Mouse (Mus musculus): ENCODE results near the gene Dazap2. TPM values are rescaled to one million over a fixed set of nuclear protein-coding genes. Genes with fewer than 3 reads are reported as not detected.

Gene Dazap2
- polyA plus RNA-seq (2014; fragmentation: Nextera tagmentation; extraction: Ambion mirVana) = 210 and 231 TPM in 2 replicates

- H3K9me3 ChIP-seq (ENCODE audit: low read depth, low read length) = no peaks in the 10 kb centered on the region
- WGBS = under 1% methylated on average over 92 of the region's 99 CpGs
- H3K27me3 ChIP-seq (ENCODE audit: insufficient read depth, low read length) = no peaks in the 10 kb centered on the region
- peak within 1 kb of the TSS; percentile 89 for H3K4me2 ChIP-seq
- H3K4me1 ChIP-seq (ENCODE audit: insufficient read depth) = peaks cover 3% of the 10 kb centered on the region; the same call in 1 of the 2 replicates
- H3K27ac ChIP-seq (ENCODE audit: low read depth) = peak within 1 kb of the TSS; percentile 97
- TF ChIP-seq CTCF (IDR thresholded peaks at IDR 0.05; ENCODE audit: low read depth) = no peak
- peak; percentile 98 for DNase-seq
- ATAC-seq (ENCODE audit: insufficient read depth) = peak; percentile 86
- H3K4me3 ChIP-seq (ENCODE audit: low read depth, low read length) = peak within 1 kb of the TSS; percentile 90
- peak within 1 kb of the TSS; percentile 92 for H3K9ac ChIP-seq
- H3K36me3 ChIP-seq (ENCODE audit: insufficient read depth) = peaks cover 29% of the 10 kb centered on the region
Observed at GRCm38 (mm10) chr15:100614996-100615824, at the start of gene Dazap2. Gene Dazap2, plus strand, starts transcription at chr15:100615349.

GRCm38 (mm10) chr15:100566531-100566930 is 48.6 kb upstream of the Dazap2 start:
- WGBS = 62% methylated on average over 2 of the region's 2 CpGs
- TF ChIP-seq CTCF (IDR thresholded peaks at IDR 0.05; ENCODE audit: low read depth) = no peak
- no peaks in the 10 kb centered on the region for H3K4me1 ChIP-seq (ENCODE audit: insufficient read depth)
- H3K4me3 ChIP-seq (ENCODE audit: low read depth, low read length) = no peak overlapping the region
- H3K9ac ChIP-seq = no peak overlapping the region
- no peak for ATAC-seq (ENCODE audit: insufficient read depth)
- H3K27me3 ChIP-seq (ENCODE audit: insufficient read depth, low read length) = no peaks in the 10 kb centered on the region
- H3K27ac ChIP-seq (ENCODE audit: low read depth) = no peak overlapping the region
- DNase-seq = no peak
- no peaks in the 10 kb centered on the region for H3K9me3 ChIP-seq (ENCODE audit: low read depth, low read length)
- H3K36me3 ChIP-seq (ENCODE audit: insufficient read depth) = no peaks in the 10 kb centered on the region
- no peak overlapping the region for H3K4me2 ChIP-seq

DNA sequence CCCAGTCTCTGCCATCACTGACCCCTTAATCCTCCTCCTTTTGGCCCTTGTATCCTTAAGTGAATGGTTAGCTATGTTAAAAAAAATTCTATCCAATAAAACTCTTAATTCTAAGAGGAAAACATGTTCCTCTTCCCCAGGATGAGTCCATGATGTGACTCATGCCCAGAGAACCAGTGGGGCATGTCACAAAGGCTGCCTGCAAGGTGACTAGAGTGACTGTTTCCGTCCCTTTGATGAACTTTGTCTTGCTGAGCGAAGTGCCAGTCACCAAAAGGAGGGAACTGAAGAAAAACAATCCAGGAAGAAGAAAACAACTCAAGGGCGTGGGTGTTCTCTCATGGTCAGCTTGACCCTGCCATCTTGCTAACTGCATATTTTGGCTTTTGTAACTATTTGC is 45.9 kb upstream of the Dazap2 start:
- no peak overlapping the region for H3K4me3 ChIP-seq (ENCODE audit: low read depth, low read length)
- no peak overlapping the region for H3K9ac ChIP-seq
- no peaks in the 10 kb centered on the region for H3K27me3 ChIP-seq (ENCODE audit: insufficient read depth, low read length)
- ATAC-seq (ENCODE audit: insufficient read depth) (no peak), DNase-seq (no peak)
- H3K9me3 ChIP-seq (ENCODE audit: low read depth, low read length) = no peaks in the 10 kb centered on the region
- no peak overlapping the region for H3K4me2 ChIP-seq
- no peak for TF ChIP-seq CTCF (IDR thresholded peaks at IDR 0.05; ENCODE audit: low read depth)
- 61% methylated on average over 3 of the region's 3 CpGs for WGBS
- no peaks in the 10 kb centered on the region for H3K36me3 ChIP-seq (ENCODE audit: insufficient read depth)
- peaks cover 9% of the 10 kb centered on the region for H3K4me1 ChIP-seq (ENCODE audit: insufficient read depth)
- H3K27ac ChIP-seq (ENCODE audit: low read depth) = no peak overlapping the region

DNA sequence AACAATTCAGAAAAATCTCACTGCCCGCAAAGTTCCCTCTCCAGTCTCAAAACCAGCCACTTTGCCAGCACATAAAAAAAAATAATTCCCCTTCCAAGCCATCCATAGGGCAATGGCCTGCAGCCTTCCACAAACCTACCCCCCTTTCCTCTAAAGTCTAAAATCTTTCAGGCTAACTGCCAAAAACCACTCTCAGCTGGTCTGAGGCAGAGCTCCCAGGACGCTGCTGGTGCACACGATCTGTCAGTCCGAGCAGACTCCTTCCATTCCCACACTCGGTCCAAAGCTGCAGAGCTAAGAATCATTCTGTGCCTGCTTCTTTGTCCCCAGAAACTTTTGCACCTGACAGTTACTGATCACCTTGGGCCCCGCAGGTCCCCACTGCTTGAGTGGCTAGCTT is 41.2 kb upstream of the Dazap2 start:
- H3K9ac ChIP-seq = peak overlapping the region; percentile 26; the same call in 1 of the 2 replicates
- peak; percentile 75 for ATAC-seq (ENCODE audit: insufficient read depth)

DNA sequence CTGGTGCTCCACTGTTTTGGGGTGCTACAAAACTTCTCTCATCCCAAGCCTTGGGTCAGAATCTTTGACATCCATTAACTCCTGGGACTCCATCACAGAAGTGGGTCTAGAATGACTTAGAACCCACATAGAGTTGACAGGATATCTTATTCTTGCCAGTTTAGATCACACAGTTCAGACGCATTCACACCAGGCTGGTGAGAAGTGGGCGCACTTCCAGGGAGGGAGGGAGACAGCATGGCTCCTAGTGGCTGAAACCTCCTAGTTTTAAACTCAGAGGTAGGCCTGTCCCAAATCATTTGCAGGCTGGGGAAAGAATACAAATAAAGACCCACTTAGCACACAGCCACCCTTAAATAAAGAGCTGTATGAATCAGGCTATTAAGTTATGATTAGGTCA is 40.8 kb upstream of the Dazap2 start:
- Histone ChIP-seq H3K4me1 (ENCODE audit: insufficient read depth) (peaks cover 14% of the 10 kb centered on the region), H3K9ac (peak overlapping the region; percentile 26; the same call in 1 of the 2 replicates), H3K9me3 (ENCODE audit: low read depth, low read length) (no peaks in the 10 kb centered on the region), H3K4me3 (ENCODE audit: low read depth, low read length) (no peak overlapping the region), H3K27ac (ENCODE audit: low read depth) (peak overlapping the region; percentile 58; the same call in 1 of the 2 replicates), H3K4me2 (no peak overlapping the region), H3K36me3 (ENCODE audit: insufficient read depth) (no peaks in the 10 kb centered on the region), H3K27me3 (ENCODE audit: insufficient read depth, low read length) (no peaks in the 10 kb centered on the region)
- TF ChIP-seq CTCF (IDR thresholded peaks at IDR 0.05; ENCODE audit: low read depth) = no peak
- DNase-seq (peak; percentile 41), ATAC-seq (ENCODE audit: insufficient read depth) (peak; percentile 35; the same call in 1 of the 2 replicates)
- WGBS = 58% methylated on average over 2 of the region's 2 CpGs

More for the DNA sequence above, 41.2 kb upstream of the Dazap2 start:
- DNase-seq = peak; percentile 87
- Histone ChIP-seq H3K4me3 (ENCODE audit: low read depth, low read length) (no peak overlapping the region), H3K36me3 (ENCODE audit: insufficient read depth) (no peaks in the 10 kb centered on the region), H3K27me3 (ENCODE audit: insufficient read depth, low read length) (no peaks in the 10 kb centered on the region), H3K4me1 (ENCODE audit: insufficient read depth) (peaks cover 14% of the 10 kb centered on the region), H3K4me2 (no peak overlapping the region), H3K27ac (ENCODE audit: low read depth) (peak overlapping the region; percentile 65), H3K9me3 (ENCODE audit: low read depth, low read length) (no peaks in the 10 kb centered on the region)
- 15% methylated on average over 6 of the region's 6 CpGs for WGBS
- TF ChIP-seq CTCF (IDR thresholded peaks at IDR 0.05; ENCODE audit: low read depth) = no peak

GRCm38 (mm10) chr15:100575366-100575765 is 39.8 kb upstream of the Dazap2 start:
- H3K9ac ChIP-seq = no peak overlapping the region
- H3K27ac ChIP-seq (ENCODE audit: low read depth) = no peak overlapping the region
- no peak for ATAC-seq (ENCODE audit: insufficient read depth)
- H3K4me3 ChIP-seq (ENCODE audit: low read depth, low read length) = no peak overlapping the region
- TF ChIP-seq CTCF (IDR thresholded peaks at IDR 0.05; ENCODE audit: low read depth) = no peak
- H3K4me2 ChIP-seq = no peak overlapping the region
- no peaks in the 10 kb centered on the region for H3K36me3 ChIP-seq (ENCODE audit: insufficient read depth)
- 77% methylated on average over 12 of the region's 12 CpGs for WGBS
- no peaks in the 10 kb centered on the region for H3K9me3 ChIP-seq (ENCODE audit: low read depth, low read length)
- no peak for DNase-seq
- peaks cover 14% of the 10 kb centered on the region for H3K4me1 ChIP-seq (ENCODE audit: insufficient read depth)
- H3K27me3 ChIP-seq (ENCODE audit: insufficient read depth, low read length) = no peaks in the 10 kb centered on the region

GRCm38 (mm10) chr15:100576392-100576791 is 38.8 kb upstream of the Dazap2 start:
- ATAC-seq (ENCODE audit: insufficient read depth) (no peak), DNase-seq (no peak)
- Histone ChIP-seq H3K27me3 (ENCODE audit: insufficient read depth, low read length) (no peaks in the 10 kb centered on the region), H3K4me3 (ENCODE audit: low read depth, low read length) (no peak overlapping the region), H3K36me3 (ENCODE audit: insufficient read depth) (no peaks in the 10 kb centered on the region), H3K4me2 (no peak overlapping the region), H3K9ac (no peak overlapping the region), H3K27ac (ENCODE audit: low read depth) (no peak overlapping the region), H3K4me1 (ENCODE audit: insufficient read depth) (peaks cover 14% of the 10 kb centered on the region), H3K9me3 (ENCODE audit: low read depth, low read length) (no peaks in the 10 kb centered on the region)
- no peak for TF ChIP-seq CTCF (IDR thresholded peaks at IDR 0.05; ENCODE audit: low read depth)
- 86% methylated on average over 6 of the region's 6 CpGs for WGBS
